Mouse (Mus musculus): ENCODE data around the gene Unc45a. TPM values are rescaled to one million over a fixed set of nuclear protein-coding genes. Genes with fewer than 3 reads are reported as not detected.

The Unc45a gene
- polyA plus RNA-seq, 1 experiment = 37.4 TPM

DNA sequence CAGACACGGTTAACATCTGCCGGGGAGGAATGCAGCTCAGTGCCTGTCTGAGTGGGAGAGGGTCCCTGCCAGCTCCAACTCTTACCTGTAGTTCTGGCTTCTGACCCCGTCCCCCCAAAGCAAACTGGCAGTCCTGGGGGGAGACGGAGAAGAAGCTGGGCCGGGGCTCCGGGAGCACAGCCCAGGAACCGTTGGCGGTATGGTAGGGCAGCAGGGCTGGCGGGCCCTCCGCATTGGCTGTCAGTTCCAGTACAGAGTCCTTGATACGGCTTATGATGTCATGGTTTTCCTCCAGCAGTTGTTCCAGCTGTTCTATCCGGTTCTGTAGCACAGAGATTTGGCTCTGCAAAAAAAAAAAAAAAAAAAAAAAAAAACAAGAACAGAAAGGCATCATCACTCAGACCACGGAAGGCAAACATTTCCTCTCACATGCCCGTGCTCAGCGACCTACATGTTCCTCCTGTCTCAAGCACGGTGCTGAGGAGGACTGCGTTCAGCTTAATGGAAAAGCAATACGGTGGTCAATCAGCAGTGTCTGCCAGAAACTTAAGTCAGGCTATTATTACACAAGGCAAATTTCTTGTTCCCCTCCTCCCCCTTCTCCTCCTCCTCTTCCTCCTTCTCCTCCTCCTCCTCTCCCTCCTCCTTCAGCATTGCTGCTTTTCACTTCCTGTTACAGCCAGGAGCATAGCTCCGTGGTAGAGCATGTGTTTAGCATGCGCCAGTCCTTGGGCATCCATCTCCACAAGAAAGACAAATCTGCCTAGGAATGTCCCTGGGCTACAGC lies 28.0 kb upstream of the Unc45a start:
- 0 out of 3 replicates have a peak, but pooled peaks have one; percentile 6 for TF ChIP-seq GATA1 (IDR thresholded peaks at IDR 0.05; ENCODE audit: borderline replicate concordance, low read length)
- no peak for TF ChIP-seq FLI1 (IDR thresholded peaks at IDR 0.05; ENCODE audit: low read length)
- H3K4me3 ChIP-seq (replicated peaks) = peak overlapping the region; percentile 97
- H3K27me3 ChIP-seq (replicated peaks) = no peaks in the 10 kb centered on the region
- no peaks in the 10 kb centered on the region for H3K9me3 ChIP-seq
- peaks cover 52% of the 10 kb centered on the region for H3K36me3 ChIP-seq (replicated peaks; ENCODE audit: low read length)
- H3K4me1 ChIP-seq = peaks cover 76% of the 10 kb centered on the region

DNA sequence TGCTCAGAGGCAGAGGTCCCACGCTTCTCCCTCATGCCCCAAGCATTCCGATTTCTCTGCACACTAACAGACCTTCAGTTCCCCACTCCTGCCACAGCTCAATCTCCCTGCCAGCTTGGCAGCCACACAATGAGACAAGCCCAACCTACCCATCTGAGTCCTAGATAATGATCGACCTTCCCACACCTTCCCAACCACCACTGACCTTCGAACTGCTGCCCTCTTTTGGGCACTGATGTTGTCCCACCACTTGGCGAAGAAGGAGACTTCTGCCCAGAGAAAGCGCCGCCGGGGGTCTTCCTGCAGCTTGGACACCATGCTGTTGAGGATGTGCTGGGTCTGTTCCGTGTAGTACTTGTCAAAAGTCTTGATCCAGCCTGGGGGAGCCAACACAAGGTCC lies 27.2 kb upstream of the Unc45a start:
- no peaks in the 10 kb centered on the region for H3K9me3 ChIP-seq
- H3K27me3 ChIP-seq (replicated peaks) = no peaks in the 10 kb centered on the region
- peaks cover 72% of the 10 kb centered on the region for H3K4me1 ChIP-seq
- TF ChIP-seq FLI1 (IDR thresholded peaks at IDR 0.05; ENCODE audit: low read length) (no peak), GATA1 (IDR thresholded peaks at IDR 0.05; ENCODE audit: borderline replicate concordance, low read length) (no peak)
- H3K36me3 ChIP-seq (replicated peaks; ENCODE audit: low read length) = peaks cover 60% of the 10 kb centered on the region
- H3K4me3 ChIP-seq (replicated peaks) = peak overlapping the region; percentile 80

DNA sequence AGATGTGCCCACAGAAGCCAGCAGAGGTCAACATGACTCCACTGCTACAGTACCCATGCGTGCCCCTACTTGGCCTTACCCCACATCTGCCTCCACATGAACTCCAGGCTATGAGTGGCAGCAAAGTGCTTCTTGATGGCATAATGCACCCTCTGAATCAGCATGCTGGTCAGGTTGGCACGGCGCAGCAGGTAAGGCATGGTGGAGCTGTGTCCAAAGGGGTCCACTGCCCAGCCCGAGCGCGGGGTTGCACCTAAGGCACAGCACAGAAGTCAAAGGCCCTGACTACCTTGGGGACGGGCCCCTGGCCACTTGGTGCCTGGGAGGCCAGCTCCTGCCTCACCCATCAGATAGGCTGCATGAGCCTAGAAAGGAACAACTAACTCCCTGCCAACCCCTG lies 26.4 kb upstream of the Unc45a start:
- Histone ChIP-seq H3K36me3 (replicated peaks; ENCODE audit: low read length) (peaks cover 68% of the 10 kb centered on the region), H3K4me1 (peaks cover 72% of the 10 kb centered on the region)

DNA sequence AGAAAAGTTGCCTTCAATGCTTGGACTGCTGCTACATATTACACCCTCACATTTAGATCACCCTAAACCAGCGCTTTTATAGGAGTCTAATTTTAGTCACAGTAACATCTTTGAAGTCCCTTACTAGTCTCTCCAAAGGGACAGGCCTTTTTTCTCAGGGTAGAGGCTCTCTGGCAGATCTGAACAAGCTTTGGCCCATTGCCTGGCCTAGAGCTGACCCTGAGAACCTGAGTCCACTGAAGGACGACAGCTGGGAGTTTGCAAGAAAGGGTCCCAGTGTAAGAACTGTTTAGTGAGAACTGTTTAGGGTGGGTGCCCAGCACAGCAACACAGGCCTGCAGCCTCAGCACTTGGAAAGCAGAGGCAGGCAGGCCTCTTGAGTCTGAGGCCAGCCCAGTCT lies 25.0 kb upstream of the Unc45a start:
- peaks cover 71% of the 10 kb centered on the region for H3K4me1 ChIP-seq
- no peaks in the 10 kb centered on the region for H3K27me3 ChIP-seq (replicated peaks)
- H3K4me3 ChIP-seq (replicated peaks) = no peak overlapping the region
- H3K9me3 ChIP-seq = no peaks in the 10 kb centered on the region
- TF ChIP-seq FLI1 (IDR thresholded peaks at IDR 0.05; ENCODE audit: low read length) (no peak), GATA1 (IDR thresholded peaks at IDR 0.05; ENCODE audit: borderline replicate concordance, low read length) (no peak)
- H3K36me3 ChIP-seq (replicated peaks; ENCODE audit: low read length) = peaks cover 83% of the 10 kb centered on the region

More for the DNA sequence above, 26.4 kb upstream of the Unc45a start:
- Histone ChIP-seq H3K27me3 (replicated peaks) (no peaks in the 10 kb centered on the region), H3K4me3 (replicated peaks) (peak overlapping the region; percentile 26), H3K9me3 (no peaks in the 10 kb centered on the region)
- TF ChIP-seq GATA1 (IDR thresholded peaks at IDR 0.05; ENCODE audit: borderline replicate concordance, low read length) (no peak), FLI1 (IDR thresholded peaks at IDR 0.05; ENCODE audit: low read length) (no peak)

DNA sequence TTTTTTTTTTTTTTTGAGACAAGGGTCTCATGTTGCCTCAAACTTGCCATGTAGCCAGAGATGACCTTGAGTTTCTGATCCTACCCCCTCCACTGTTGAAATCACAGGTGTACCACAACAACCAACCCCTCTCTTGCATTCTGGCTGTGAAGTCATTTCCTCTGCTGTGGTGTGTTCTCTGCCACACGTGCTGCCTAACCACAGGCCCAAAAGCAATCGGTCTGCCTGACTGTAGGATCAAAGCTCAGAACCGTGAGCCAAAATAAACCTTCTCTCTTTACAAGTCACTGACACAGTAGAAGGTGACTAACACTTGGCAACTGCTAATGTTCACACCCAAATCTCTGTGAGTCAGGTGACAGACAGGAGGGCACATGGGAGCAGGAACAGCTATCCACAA lies 19.6 kb upstream of the Unc45a start:
- no peak for TF ChIP-seq GATA1 (IDR thresholded peaks at IDR 0.05; ENCODE audit: borderline replicate concordance, low read length)
- TF ChIP-seq FLI1 (IDR thresholded peaks at IDR 0.05; ENCODE audit: low read length) = no peak
- Histone ChIP-seq H3K27me3 (replicated peaks) (no peaks in the 10 kb centered on the region), H3K4me1 (peaks cover 66% of the 10 kb centered on the region), H3K36me3 (replicated peaks; ENCODE audit: low read length) (peaks cover 97% of the 10 kb centered on the region), H3K4me3 (replicated peaks) (no peak overlapping the region), H3K9me3 (no peaks in the 10 kb centered on the region)

DNA sequence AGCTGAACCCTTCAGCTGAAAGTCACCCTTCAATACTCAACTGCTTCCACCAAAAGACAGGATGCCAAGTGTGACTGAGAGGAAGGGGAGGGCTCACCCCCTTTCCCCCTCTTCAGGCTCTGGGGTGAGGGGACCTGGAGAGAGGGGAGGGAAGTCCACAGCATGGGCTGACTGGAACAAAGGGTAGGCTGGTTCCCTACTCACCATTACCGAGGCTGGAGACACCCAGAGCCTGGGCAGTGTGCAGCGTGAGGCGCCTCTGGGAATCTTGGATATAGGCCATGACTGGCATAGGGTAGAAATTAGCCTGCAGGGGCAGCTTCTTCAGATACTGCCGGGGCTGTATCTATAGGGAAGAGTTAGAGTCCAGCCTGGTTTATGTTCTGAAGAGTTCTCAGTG lies 17.2 kb upstream of the Unc45a start:
- peaks cover 72% of the 10 kb centered on the region for H3K4me1 ChIP-seq
- peaks cover 97% of the 10 kb centered on the region for H3K36me3 ChIP-seq (replicated peaks; ENCODE audit: low read length)
- H3K27me3 ChIP-seq (replicated peaks) = no peaks in the 10 kb centered on the region
- no peak overlapping the region for H3K4me3 ChIP-seq (replicated peaks)
- no peaks in the 10 kb centered on the region for H3K9me3 ChIP-seq
- TF ChIP-seq GATA1 (IDR thresholded peaks at IDR 0.05; ENCODE audit: borderline replicate concordance, low read length) = no peak
- TF ChIP-seq FLI1 (IDR thresholded peaks at IDR 0.05; ENCODE audit: low read length) = no peak

DNA sequence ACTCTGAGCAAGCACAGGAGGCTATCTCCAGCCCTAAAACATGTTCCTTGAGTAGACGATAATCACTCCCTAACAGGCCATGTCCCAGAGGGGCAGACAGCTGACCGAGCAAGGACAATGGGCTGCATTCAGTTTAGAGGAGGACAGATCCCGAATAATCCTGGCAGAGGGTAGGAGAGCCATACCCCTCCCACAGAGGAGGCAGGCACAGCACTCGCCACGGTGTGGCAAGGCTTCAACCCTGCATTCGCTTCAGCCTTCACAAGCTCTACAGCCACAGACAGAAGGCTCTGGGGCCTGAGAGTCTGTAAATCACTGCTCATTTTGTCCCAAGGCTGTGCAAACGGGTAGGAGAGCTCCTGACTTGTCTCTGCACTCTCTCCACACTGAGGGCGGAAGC lies 16.4 kb upstream of the Unc45a start:
- no peak for TF ChIP-seq FLI1 (IDR thresholded peaks at IDR 0.05; ENCODE audit: low read length)
- no peak for TF ChIP-seq GATA1 (IDR thresholded peaks at IDR 0.05; ENCODE audit: borderline replicate concordance, low read length)
- H3K36me3 ChIP-seq (replicated peaks; ENCODE audit: low read length) = peaks cover 97% of the 10 kb centered on the region

DNA sequence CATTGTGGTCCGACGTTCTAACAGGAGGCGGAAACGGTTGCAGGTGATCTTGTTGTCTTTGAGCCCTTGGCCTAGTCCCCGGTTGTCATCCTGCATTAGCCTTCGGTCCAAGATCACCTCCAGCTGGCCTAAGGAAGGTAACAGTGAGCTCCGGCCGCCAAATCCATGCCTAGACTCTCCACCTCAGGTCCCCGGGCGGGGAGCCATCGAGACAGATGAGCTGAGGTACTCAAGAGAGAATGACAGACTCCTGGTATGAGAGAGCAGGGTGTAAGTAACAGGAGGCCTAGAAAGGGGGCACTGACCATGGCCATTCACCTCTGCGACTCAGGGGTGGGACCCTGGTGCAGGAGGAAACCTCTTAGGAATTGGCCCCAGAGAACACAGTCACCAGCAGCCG lies 15.5 kb upstream of the Unc45a start:
- peaks cover 96% of the 10 kb centered on the region for H3K36me3 ChIP-seq (replicated peaks; ENCODE audit: low read length)

More for the DNA sequence above, 16.4 kb upstream of the Unc45a start:
- Histone ChIP-seq H3K27me3 (replicated peaks) (no peaks in the 10 kb centered on the region), H3K4me1 (peaks cover 72% of the 10 kb centered on the region), H3K4me3 (replicated peaks) (no peak overlapping the region), H3K9me3 (no peaks in the 10 kb centered on the region)

DNA sequence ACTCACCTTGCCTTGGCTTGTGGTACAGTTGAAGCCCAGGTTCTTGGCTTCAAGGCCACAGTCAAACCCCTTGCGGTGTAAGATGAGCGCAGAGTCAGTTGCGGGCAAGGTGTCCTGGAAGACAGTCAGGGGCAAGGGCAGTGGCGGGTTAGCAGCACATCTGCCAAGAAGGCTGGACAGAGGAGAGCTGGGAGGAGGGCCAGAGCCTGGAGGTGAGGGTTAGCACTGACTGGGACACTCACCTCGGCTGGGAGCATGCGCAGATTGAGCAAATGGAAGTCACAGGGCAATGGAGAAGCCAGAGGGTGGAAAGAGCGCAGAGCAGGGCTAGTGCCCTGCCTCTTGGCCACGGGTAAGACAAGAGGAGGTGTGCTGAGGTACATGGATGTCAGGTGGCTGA lies 12.1 kb upstream of the Unc45a start:
- Histone ChIP-seq H3K9me3 (no peaks in the 10 kb centered on the region), H3K27me3 (replicated peaks) (no peaks in the 10 kb centered on the region), H3K4me3 (replicated peaks) (no peak overlapping the region), H3K36me3 (replicated peaks; ENCODE audit: low read length) (peaks cover 95% of the 10 kb centered on the region), H3K4me1 (peaks cover 82% of the 10 kb centered on the region)
- no peak for TF ChIP-seq FLI1 (IDR thresholded peaks at IDR 0.05; ENCODE audit: low read length)
- no peak for TF ChIP-seq GATA1 (IDR thresholded peaks at IDR 0.05; ENCODE audit: borderline replicate concordance, low read length)

More for the DNA sequence above, 15.5 kb upstream of the Unc45a start:
- no peak overlapping the region for H3K4me3 ChIP-seq (replicated peaks)
- no peaks in the 10 kb centered on the region for H3K9me3 ChIP-seq
- peaks cover 76% of the 10 kb centered on the region for H3K4me1 ChIP-seq
- TF ChIP-seq GATA1 (IDR thresholded peaks at IDR 0.05; ENCODE audit: borderline replicate concordance, low read length) (no peak), FLI1 (IDR thresholded peaks at IDR 0.05; ENCODE audit: low read length) (no peak)
- H3K27me3 ChIP-seq (replicated peaks) = no peaks in the 10 kb centered on the region

DNA sequence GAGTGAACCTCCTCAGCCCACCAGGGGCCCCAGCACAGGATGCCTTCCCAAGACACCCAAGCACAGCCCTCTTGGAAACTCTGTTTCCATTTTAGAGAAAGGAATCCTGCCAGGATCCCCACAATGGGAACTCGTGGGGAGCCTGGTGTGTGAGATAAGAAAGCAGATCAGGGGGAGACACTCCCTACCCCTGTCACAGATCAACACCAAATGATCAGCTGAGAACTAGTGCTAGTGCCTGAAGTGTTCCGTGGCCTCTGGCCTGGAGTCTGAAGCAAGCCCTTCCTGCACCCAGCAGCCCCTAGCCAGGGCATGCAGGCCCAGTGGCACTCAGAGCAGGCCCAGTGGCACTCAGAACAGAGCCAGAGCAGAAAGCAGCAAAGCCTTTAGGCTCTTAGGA lies 10.0 kb upstream of the Unc45a start:
- Histone ChIP-seq H3K9me3 (no peaks in the 10 kb centered on the region), H3K36me3 (replicated peaks; ENCODE audit: low read length) (peaks cover 89% of the 10 kb centered on the region), H3K4me1 (peaks cover 88% of the 10 kb centered on the region), H3K4me3 (replicated peaks) (peak overlapping the region; percentile 62), H3K27me3 (replicated peaks) (no peaks in the 10 kb centered on the region)
- TF ChIP-seq FLI1 (IDR thresholded peaks at IDR 0.05; ENCODE audit: low read length) (no peak), GATA1 (IDR thresholded peaks at IDR 0.05; ENCODE audit: borderline replicate concordance, low read length) (no peak)
